Mouse (Mus musculus) retina, embryonic 14.5 days (tissue): ENCODE results near the gene Tcp10c.
"Not testable (repeated sequence)": the region's sequence is repeated elsewhere in the genome, so short reads cannot be mapped to it uniquely, and the experiment has no call there.

Experiments
- DNase-seq: peaks from one replicate; pipeline ENCODE4 v3.0.0-alpha.2; 2015; ENCODE audit warnings: low spot score

Tcp10c gene

GRCm38 (mm10) chr17:13354521-13354920 lies at the start of gene Tcp10c:
Gene Tcp10c (plus strand): TSS chr17:13354572.
- DNase-seq, result not testable (repeated sequence)

GRCm38 (mm10) chr17:13307852-13308251 lies 46.5 kb upstream of the Tcp10c start:
- DNase-seq, result not testable (repeated sequence)

GRCm38 (mm10) chr17:13308344-13308743 lies 46.0 kb upstream of the Tcp10c start:
- not testable (repeated sequence) for DNase-seq

- DNase-seq, result not testable (repeated sequence)
Measured at GRCm38 (mm10) chr17:13308746-13309145, 45.6 kb upstream of the Tcp10c start.

GRCm38 (mm10) chr17:13309182-13309631 lies 45.2 kb upstream of the Tcp10c start:
- DNase-seq, result not testable (repeated sequence)

- DNase-seq, result not testable (repeated sequence)
Measured at GRCm38 (mm10) chr17:13329967-13330366, 24.4 kb upstream of the Tcp10c start.

- DNase-seq, result not testable (repeated sequence)
Measured at GRCm38 (mm10) chr17:13331179-13331578, 23.2 kb upstream of the Tcp10c start.

- not testable (repeated sequence) for DNase-seq
Measured at GRCm38 (mm10) chr17:13332496-13332895, 21.9 kb upstream of the Tcp10c start.

GRCm38 (mm10) chr17:13336979-13337749 lies 17.2 kb upstream of the Tcp10c start:
- peak; percentile 83 for DNase-seq

- not testable (repeated sequence) for DNase-seq
Measured at GRCm38 (mm10) chr17:13337931-13338330, 16.4 kb upstream of the Tcp10c start.

- DNase-seq, result not testable (repeated sequence)
Measured at GRCm38 (mm10) chr17:13340071-13340470, 14.3 kb upstream of the Tcp10c start.

- not testable (repeated sequence) for DNase-seq
Measured at GRCm38 (mm10) chr17:13345923-13346322, 8.4 kb upstream of the Tcp10c start.

GRCm38 (mm10) chr17:13349563-13349962 lies 4.8 kb upstream of the Tcp10c start:
- not testable (repeated sequence) for DNase-seq

- not testable (repeated sequence) for DNase-seq
Measured at GRCm38 (mm10) chr17:13353249-13353648, 1.1 kb upstream of the Tcp10c start.

GRCm38 (mm10) chr17:13362489-13362888 lies 8.1 kb downstream of the Tcp10c start:
- not testable (repeated sequence) for DNase-seq

- not testable (repeated sequence) for DNase-seq
Measured at GRCm38 (mm10) chr17:13363773-13364172, 9.4 kb downstream of the Tcp10c start.

GRCm38 (mm10) chr17:13364196-13364595 lies 9.8 kb downstream of the Tcp10c start:
- DNase-seq, result not testable (repeated sequence)

GRCm38 (mm10) chr17:13367181-13367580 lies 12.8 kb downstream of the Tcp10c start:
- DNase-seq, result not testable (repeated sequence)

GRCm38 (mm10) chr17:13368658-13369057 lies 14.3 kb downstream of the Tcp10c start:
- not testable (repeated sequence) for DNase-seq

- DNase-seq, result not testable (repeated sequence)
Measured at GRCm38 (mm10) chr17:13370746-13371145, 16.4 kb downstream of the Tcp10c start.

GRCm38 (mm10) chr17:13378341-13378740 lies 24.0 kb downstream of the Tcp10c start:
- not testable (repeated sequence) for DNase-seq

GRCm38 (mm10) chr17:13379951-13380615 lies 25.7 kb downstream of the Tcp10c start:
- DNase-seq, result not testable (repeated sequence)

- DNase-seq, result not testable (repeated sequence)
Measured at GRCm38 (mm10) chr17:13381286-13381685, 26.9 kb downstream of the Tcp10c start.
